Mouse (Mus musculus): ENCODE measurements around the gene Cybb. TPM values are rescaled to one million over a fixed set of nuclear protein-coding genes. Genes with fewer than 3 reads are reported as not detected.
A peak's percentile ranks its signal among the peaks of the same experiment; 100 is the strongest.

Gene Cybb
- total and polyA plus RNA-seq, 2 experiments from 2014 or later: 0.16 to 0.59 TPM

DNA sequence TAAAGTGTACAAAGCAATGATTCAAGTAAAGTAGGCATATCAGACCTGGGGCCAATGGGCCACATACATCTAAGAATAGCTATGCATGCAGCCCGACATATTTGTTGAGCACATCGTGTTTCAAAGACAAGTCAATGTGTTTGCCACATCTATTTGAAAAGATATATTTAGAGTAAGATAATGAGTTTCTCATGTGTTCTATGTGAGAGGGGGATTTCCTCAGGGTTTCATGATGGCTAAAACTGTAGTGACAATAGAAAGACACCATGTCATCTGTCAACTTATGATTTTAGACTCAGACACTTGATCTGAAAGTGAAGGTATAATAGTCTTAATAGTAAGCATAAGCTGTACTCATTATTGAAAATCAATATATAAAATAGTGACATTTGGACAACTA is 48.3 kb downstream of the Cybb start:
- Histone ChIP-seq H3K4me2 (ENCODE audit: low read depth, low read length, poor library complexity, severe bottlenecking) (no peak overlapping the region), H3K36me3 (ENCODE audit: insufficient read depth, low read length) (no peaks in the 10 kb centered on the region), H3K9ac (replicated peaks; ENCODE audit: low read length, poor library complexity, severe bottlenecking) (no peak overlapping the region), H3K4me1 (ENCODE audit: insufficient read depth, low read length) (no peaks in the 10 kb centered on the region), H3K9me3 (ENCODE audit: low read length) (no peaks in the 10 kb centered on the region), H3K27ac (ENCODE audit: low read depth, low read length) (no peak overlapping the region), H3K27me3 (ENCODE audit: insufficient read depth, low read length) (no peaks in the 10 kb centered on the region), H3K4me3 (ENCODE audit: low read depth, low read length) (no peak overlapping the region)
- no peak for ATAC-seq (ENCODE audit: low FRiP score)
- DNase-seq (ENCODE audit: low spot score): no peak
- no peak for TF ChIP-seq CTCF (IDR thresholded peaks at IDR 0.05)
- WGBS: 98% methylated on average over 2 of the region's 2 CpGs

DNA sequence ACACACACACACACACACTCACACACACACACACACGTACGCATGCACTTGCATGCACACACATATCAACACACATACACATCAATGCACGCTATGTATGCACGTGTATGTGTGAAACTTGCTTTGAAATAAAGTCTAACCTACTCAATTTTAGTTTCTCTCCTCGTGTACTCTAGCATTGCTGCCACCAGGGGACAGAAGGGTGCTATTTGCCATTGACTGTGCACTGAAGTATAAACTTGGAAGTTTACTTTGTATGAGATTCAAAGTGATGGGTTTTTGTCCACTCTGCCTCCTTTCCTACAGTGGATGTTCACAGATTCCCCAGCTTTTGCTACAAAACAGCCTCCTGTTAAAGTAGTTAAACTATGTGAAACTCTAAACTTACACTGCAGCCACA is 73.7 kb downstream of the Cybb start:
- H3K4me2 ChIP-seq (ENCODE audit: low read depth, low read length, poor library complexity, severe bottlenecking): no peak overlapping the region
- H3K9me3 ChIP-seq (ENCODE audit: low read length): no peaks in the 10 kb centered on the region
- H3K27me3 ChIP-seq (ENCODE audit: insufficient read depth, low read length): no peaks in the 10 kb centered on the region
- H3K4me1 ChIP-seq (ENCODE audit: insufficient read depth, low read length): no peaks in the 10 kb centered on the region
- no peak for ATAC-seq (ENCODE audit: low FRiP score)
- H3K27ac ChIP-seq (ENCODE audit: low read depth, low read length): no peak overlapping the region
- no peak overlapping the region for H3K4me3 ChIP-seq (ENCODE audit: low read depth, low read length)
- no peak for DNase-seq (ENCODE audit: low spot score)
- H3K9ac ChIP-seq (replicated peaks; ENCODE audit: low read length, poor library complexity, severe bottlenecking): no peak overlapping the region
- no peaks in the 10 kb centered on the region for H3K36me3 ChIP-seq (ENCODE audit: insufficient read depth, low read length)
- TF ChIP-seq CTCF (IDR thresholded peaks at IDR 0.05): peak; percentile 13; the same call in 1 of the 2 replicates
- 81% methylated on average over 5 of the region's 5 CpGs for WGBS

Other genes with a start within 250 kb of the Cybb start
- gene Gm14862, start 230.9 kb downstream of the Cybb start, total RNA-seq (2014; rRNA removed): not detected in 2 replicates
- not detected in 2 replicates for gene Gm14862, start 230.9 kb downstream of the Cybb start, polyA plus RNA-seq (2015; fragmentation: Nextera tagmentation; extraction: Ambion mirVana)
- gene Xk, start 215.0 kb downstream of the Cybb start, total RNA-seq (2014; rRNA removed): 7.2 and 9.6 TPM in 2 replicates
- 3.8 and 4.6 TPM in 2 replicates for gene Xk, start 215.0 kb downstream of the Cybb start, polyA plus RNA-seq (2015; fragmentation: Nextera tagmentation; extraction: Ambion mirVana)
- gene H2al1m, start 204.0 kb downstream of the Cybb start, total RNA-seq (2014; rRNA removed): not detected in 2 replicates
- not detected in 2 replicates for gene H2al1m, start 204.0 kb downstream of the Cybb start, polyA plus RNA-seq (2015; fragmentation: Nextera tagmentation; extraction: Ambion mirVana)
- not detected in 2 replicates for gene H2al1k, start 137.1 kb downstream of the Cybb start, total RNA-seq (2014; rRNA removed)
- not detected in 2 replicates for gene H2al1k, start 137.1 kb downstream of the Cybb start, polyA plus RNA-seq (2015; fragmentation: Nextera tagmentation; extraction: Ambion mirVana)
- not detected in 2 replicates for gene H2al1o, start 84.6 kb upstream of the Cybb start, total RNA-seq (2014; rRNA removed)
- not detected in 2 replicates for gene H2al1o, start 84.6 kb upstream of the Cybb start, polyA plus RNA-seq (2015; fragmentation: Nextera tagmentation; extraction: Ambion mirVana)
- 37.2 and 42.3 TPM in 2 replicates for gene Dynlt3, start 175.2 kb upstream of the Cybb start, total RNA-seq (2014; rRNA removed)
- gene Dynlt3, start 175.2 kb upstream of the Cybb start, polyA plus RNA-seq (2015; fragmentation: Nextera tagmentation; extraction: Ambion mirVana): 63.4 and 65.3 TPM in 2 replicates

All from midbrain, postnatal 0 days (tissue).